Mouse (Mus musculus) erythroblast, embryonic 14.5 days (primary cell): ENCODE data around the gene H2bfm.

ENCODE experiments used
- GATA1 ChIP-seq: IDR thresholded peaks from 2 replicates; pipeline ENCODE4 v1.6.1; 2012; ENCODE audit warnings: low read length, inconsistent platforms, mixed read lengths
- TAL1 ChIP-seq: IDR thresholded peaks from 3 replicates; pipeline ENCODE4 v1.6.1; 2012; ENCODE audit warnings: low read length, inconsistent platforms, mixed read lengths

DNA sequence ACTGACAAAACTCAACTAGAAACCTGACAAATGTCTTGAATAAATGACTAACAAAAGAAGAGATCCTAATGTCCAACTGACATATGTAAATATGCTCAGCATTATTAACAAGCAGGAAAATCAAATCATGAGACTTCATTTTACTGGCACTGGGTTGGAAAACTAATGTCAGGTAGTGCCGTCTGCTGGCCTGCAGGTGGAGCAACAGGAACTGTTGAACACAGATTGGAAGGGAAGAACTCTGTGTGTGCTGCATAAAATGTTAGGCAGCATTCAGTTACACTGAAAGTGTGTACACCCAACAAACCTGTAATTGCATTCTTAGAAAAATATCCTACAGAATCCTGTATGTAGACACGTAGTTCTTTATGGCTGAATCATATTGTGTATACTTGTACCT lies 32.6 kb downstream of the H2bfm start:
- TF ChIP-seq GATA1 (no peak), TAL1 (no peak)
